Mouse (Mus musculus): ENCODE data around the gene Gm10226.
"Not testable (repeated sequence)": the region's sequence is repeated elsewhere in the genome, so short reads cannot be mapped to it uniquely, and the experiment has no call there.

The Gm10226 gene

DNA sequence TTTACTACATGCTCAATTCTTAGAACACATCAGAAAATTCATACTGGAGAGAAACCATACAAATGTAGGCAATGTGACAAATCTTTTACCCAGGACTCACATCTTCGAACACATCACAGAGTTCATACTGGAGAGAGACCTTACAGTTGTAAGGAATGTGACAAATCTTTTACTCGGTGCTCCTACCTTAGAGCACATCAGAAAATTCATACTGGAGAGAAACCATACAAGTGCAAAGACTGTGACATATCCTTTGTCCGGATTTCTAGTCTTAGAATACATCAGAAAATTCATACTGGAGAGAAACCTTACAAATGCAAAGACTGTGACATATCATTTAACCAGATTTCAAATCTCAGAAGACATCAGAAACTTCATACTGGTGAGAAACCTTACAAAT lies at the start of gene Gm10226:
Gm10226 (plus strand) TSS at position 301 of the 400 bp plus-strand sequence.
- DNase-seq (ENCODE audit: low spot score): no peak

DNA sequence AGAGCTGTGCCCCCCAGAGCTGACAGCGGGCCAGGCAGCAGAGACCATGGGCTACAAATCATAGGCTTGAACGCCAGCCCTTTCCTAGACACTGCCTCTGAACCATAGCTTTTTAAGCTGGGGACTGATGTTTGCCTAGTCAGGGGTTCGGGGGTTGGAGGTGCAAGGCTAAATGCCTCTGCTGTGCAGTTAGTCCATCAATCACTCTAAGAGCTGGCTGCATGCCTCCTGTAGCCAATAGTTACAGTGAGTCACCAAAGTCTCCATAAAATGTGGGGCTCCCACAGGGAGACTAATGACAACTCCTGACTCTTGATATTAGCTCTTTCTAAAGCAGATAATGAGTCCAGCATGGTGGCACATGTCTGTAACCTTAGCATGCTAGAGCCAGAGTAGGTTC lies 42.9 kb upstream of the Gm10226 start:
- DNase-seq (ENCODE audit: low spot score): peak; percentile 77

DNA sequence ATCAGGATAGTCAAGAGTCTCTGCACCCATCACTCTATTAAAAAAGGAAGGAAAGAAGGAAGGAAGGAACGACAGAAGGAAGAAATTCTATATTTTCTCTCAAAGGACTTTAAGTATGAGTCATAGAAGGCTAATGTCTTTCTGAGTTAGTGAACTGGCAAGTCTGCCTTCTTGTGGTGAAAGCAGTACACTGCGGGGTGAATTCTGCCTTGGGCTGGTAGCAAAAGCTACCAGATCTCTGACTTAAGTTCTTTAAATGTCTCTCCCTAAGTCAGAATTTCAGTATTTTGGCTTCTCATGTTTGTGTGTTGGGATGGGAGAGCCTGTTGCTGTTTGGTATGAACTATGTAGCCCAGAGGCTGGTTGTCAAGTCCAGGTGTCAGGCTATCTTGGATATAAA lies 41.7 kb upstream of the Gm10226 start:
- peak; percentile 82 for DNase-seq (ENCODE audit: low spot score)

DNA sequence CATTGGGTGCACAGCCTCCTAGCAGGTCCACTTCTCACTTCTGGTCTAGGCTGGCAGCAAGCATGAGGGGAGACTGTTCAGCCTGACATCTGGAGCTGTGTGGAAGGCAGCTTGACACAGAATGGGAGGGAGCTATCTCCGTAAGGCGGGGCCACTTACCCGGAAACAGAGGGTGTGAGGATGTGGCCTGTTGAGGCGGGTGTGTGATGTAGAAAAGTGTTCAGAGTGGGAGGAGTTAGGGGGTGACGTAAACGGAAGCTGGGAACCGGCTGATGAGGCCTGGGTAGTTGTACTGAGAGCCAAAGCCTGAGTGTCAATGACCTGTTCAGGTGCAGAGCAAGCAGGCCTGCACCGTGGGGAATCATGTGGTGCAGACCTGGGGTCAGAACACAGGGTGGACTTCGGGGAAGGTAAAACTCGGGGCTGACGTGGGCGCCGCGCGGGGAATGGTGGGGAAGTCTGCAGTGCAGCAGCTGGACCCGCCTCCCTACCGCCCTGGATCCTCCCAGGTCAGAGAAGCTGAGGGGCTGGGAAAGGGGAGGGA lies 41.2 kb upstream of the Gm10226 start, which contains the start of gene Zfp983:
Zfp983 (plus strand) TSS at position 261 of the 544 bp plus-strand sequence.
- peak; percentile 98 for DNase-seq (ENCODE audit: low spot score)

DNA sequence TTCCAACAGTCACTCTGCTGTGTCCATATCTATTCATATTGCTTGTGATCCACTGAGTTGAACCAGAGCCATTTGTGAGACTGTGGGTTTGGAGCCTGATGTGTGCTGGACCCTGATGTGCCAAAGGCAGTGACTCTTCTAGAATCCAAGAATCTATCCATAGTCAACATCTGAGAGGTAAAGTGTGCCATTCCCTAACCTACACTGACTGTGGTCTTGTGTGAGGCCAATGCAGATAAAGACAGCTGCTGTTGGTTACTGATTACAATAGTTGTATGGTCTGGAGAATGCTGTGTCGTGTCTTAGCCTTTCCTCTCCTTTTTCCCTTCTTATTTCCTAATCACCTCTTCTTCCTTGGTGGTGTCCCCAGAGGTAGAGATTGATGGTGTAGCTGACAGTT lies 12.8 kb upstream of the Gm10226 start:
- not testable (repeated sequence) for DNase-seq (ENCODE audit: low spot score)

DNA sequence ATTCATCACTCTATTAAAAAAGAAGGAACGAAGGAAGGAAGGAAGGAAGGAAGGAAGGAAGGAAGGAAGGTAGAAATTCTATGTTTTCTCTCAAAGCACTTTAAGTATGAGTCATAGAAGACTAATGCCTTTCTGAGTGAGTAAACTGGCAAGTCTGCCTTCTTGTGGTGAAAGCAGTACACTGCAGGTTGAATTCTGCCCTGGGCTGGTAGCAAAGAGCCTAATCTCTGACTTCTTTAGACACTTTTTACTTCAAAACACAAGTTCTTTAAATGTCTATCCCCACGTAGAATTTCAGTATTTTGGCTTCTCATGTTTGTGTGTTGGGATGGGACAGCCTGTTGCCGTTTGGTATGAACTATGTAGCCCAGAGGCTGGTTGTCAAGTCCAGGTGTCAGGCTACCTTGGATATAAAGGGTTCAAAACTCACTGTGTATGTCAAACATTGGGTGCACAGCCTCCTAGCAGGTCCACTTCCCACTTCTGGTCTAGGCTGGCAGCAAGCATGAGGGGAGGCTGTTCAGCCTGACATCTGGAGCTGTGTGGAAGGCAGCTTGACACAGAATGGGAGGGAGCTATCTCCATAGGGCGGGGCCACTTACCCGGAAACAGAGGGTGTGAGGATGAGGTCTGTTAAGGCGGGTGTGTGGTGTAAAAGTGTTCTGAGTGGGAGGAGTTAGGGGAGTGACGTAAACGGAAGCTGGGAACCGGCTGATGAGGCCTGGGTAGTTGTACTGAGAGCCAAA lies 12.2 kb upstream of the Gm10226 start:
- DNase-seq (ENCODE audit: low spot score): peak; percentile 98

DNA sequence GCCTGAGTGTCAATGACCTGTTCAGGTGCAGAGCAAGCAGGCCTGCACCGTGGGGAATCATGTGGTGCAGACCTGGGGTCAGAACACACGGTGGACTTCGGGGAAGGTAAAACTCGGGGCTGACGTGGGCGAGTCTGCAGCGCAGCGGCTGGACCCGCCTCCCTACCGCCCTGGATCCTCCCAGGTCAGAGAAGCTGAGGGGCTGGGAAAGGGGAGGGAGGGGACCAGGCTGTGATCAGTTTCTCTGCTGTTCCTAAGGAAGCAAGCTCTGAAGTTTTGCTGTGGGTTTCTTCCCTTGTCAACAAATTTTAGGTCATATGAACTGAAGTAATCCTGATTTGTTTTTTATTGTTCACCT lies 11.7 kb upstream of the Gm10226 start:
- DNase-seq (ENCODE audit: low spot score): not testable (repeated sequence)

DNA sequence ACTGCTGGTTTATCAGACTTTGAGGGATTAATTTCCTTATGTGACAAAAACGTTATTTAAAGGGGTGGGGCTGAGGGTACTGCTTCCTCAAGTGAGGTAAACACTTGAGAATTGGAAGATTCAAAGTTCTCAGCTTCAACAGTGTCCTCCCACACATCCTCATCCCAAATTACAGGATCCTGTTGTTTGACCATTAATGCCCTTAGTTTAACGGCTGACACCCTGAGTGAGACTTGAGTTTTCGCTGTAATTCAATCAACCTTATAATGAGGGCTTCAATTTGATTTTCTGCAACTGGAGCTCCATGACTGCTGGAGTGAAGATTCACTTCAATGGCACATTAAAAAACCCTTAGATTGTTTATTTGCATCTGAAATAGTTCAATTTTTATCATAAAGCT lies 1.7 kb downstream of the Gm10226 start:
- DNase-seq (ENCODE audit: low spot score): no peak

DNA sequence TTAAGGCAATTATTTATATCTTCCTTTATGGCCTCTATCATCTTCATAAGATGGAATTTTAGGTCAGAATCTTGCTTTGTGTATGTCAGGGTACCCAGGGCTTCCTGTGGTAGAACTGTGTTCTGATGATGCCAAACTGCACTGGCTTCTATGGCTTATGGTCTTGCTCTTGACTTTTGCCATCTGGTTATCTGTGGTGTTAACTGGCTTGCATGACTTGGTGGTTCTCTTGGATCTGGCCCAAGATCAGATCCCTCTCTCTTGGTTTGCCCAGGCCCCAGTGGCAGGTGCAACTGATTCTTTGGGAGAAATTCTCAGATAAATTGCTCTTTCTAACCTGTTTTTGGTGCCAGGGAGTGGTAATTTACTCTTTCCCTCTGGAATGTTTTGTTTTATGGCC lies 4.4 kb downstream of the Gm10226 start:
- no peak for DNase-seq (ENCODE audit: low spot score)

DNA sequence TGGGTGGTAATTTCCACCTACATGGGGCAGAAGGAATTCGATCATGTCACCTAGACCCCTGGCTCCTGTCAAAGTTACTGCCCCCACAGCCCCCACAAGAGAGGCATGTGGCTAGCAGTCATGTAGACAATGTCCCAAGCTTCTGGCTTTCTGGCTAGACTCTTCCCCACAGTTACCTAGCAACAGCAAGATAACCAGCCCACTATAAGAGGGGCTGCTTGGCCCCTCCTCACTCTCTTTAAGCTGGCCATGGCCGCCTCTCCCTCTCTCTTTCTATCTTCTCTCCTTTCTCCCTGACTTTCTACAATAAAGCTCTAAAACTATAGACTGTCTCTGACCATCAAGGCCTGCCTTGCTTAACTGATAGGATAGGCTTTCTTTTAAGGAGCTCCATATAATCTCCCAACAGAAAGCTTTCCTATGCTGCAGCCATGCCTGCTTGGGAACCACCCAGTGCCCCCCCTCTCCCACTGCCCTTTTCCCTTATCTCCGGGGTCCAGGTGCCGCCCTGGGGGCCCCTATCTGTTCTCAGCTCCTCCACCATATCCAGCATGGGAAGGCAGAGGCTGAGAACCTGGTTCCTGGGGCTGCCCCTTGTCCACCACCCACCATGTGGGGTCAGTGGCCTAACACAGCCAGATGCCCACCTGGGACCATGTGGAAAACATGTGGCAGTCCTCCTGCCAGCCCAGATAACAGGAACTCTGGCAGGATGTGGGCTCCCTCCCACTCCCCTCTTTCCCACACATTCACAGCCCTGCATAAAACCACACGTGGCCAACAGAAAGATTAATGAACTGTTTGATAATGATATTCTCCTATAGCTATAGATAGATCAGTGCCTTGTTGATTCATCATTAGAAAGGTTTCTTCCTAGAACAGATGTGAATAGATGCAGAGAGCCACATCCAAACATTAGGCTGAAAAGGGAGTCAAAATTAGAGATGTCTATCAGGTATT lies 10.9 kb downstream of the Gm10226 start:
- no peak for DNase-seq (ENCODE audit: low spot score)

DNA sequence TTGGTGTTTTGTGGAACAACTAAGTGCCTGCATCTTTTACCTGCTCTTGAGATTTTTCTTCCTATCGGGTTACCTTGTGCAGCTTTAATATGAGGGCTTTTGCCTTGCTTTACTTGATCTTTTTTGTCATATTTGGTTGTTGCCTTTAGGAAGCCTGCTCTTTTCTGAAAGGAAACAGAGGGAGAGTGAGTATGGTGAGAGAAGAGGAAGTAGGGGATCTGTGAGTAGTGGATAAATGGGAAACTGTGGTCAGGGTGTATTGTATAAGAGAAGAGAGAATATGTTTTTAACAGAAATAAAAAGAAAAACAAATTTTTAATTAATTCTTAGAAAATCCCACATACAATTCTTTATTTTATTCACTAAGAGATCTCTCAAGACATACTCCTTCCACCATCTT lies 11.8 kb downstream of the Gm10226 start:
- DNase-seq (ENCODE audit: low spot score): no peak

DNA sequence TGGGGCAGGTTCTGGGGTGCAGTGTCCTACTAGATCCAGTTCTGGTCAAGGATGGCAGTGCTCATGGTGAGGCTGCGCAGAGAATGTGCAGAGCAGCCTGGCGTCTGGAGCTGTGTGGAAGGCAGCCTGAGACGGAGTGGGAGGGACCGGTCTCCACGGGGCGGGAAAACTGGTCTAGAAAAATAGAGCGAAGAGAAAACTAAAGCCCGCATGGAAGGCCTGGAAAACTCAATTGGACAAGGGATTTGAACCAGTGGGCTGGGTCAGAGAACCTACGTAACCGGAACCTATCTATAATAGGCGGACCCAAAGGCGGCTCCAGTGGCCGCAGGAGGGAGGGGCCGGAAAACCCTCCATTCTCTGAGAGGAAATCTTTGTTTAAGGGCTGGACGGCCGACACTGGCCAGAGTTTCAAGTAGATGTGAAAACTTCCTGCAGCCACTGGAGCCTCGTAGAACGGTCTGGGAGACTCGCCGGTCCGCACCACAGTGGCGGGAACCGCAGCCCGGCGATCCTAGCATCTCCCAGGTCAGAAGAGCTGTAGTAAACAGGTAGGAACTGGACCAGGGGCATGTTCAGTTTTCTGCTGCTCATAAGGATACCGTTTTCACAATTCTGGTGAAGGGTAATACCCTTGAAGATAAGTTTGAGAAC lies 15.8 kb downstream of the Gm10226 start, which contains the start of gene Zfp760:
Zfp760 (plus strand) TSS at position 399 of the 654 bp plus-strand sequence.
- DNase-seq (ENCODE audit: low spot score): peak; percentile 91

DNA sequence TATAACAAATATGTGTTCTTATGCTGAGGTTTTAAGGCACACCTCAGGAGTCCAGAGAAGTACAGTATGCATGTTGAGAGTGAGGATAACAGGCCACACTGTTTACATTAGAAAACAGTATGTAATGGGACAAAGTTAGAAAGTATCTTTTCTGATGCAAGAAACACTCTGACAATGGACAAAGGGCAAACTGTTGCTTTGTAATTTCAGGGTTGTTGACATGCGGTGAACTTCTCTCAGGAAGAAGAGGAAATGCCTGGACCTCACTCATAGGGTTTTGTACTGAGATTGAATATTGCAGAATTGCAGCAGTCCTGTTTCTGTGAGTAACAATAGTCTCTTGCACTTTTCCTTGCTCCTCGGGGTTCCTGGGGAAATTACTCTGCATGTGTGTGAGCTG lies 16.7 kb downstream of the Gm10226 start:
- peak; percentile 46 for DNase-seq (ENCODE audit: low spot score)

DNA sequence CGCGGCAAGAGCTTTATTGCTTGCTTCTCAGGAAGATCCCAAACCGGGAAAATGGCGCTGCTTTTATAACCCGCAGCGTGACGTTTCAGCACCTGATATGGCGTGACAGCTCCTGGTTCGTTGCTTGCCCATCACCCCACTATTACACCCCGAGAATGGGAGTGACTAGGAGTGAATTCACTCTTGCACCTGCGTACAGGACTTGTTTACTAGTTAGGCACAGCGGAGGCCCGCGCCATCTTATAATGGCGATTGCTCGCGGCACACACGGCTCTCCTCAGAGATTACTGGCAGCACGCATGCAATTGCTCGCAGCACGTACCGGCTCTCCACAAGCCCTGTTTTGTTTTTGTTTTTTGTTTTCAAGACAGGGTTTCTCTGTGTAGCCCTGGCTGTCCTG lies 38.8 kb downstream of the Gm10226 start, which contains the start of gene Zfp229:
Zfp229 (plus strand) TSS at position 301 of the 400 bp plus-strand sequence.
- DNase-seq (ENCODE audit: low spot score): not testable (repeated sequence)

DNA sequence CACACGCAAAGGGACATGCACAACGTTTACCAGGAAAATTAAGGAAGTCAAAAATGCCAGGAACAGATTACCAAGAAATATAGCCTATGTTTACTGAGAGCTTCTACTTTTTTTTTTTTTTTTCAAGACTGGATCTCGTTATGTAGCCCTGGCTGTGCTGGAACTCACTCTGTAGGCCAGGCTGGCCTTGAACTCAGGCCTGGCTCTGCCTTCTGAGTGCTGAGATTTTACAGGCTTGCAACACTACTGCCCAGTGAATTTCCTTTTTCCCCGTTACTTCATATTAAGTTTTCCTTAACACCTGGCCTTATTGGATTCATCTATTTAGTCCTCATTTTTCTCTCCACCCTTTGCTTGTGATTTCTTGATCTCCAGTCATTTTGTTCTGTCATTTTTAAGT lies 41.4 kb downstream of the Gm10226 start:
- DNase-seq (ENCODE audit: low spot score): no peak

DNA sequence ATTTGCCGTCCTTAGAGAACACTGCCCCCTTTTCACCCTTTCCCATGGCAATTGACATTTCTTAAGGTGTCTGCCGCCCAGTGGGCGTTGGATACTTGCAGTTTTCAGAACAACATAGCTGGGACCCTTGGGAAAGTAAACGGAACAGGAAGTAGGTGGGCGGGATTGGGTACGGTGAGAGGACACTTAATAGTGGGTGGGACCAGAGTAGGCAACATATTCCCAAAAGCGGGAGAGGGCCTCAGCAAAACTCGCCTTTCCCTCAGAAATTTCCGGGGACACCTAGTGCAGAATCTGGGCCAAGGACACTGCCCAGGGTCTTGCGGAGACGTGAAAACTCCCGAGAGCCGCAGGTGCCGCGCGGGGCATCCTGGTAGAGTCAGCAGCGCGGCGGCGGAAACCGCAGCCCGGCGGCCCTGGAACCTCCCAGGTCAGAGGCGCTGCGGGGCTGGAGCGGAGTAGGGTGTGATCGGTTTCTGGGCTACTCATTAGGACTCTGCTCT lies 41.9 kb downstream of the Gm10226 start:
- DNase-seq (ENCODE audit: low spot score): peak; percentile 94
